Mouse (Mus musculus) MEL-GATA-1-ER (cell line): ENCODE measurements around the gene Rabl3.

Experiments
- DNase-seq: peaks from one replicate; pipeline ENCODE4 v3.0.0-alpha.2; 2012; ENCODE audit warnings: low read depth; ENCODE audit errors: extremely low read depth

Gene Rabl3

GRCm38 (mm10) chr16:37546312-37546711 lies 6.6 kb downstream of the Rabl3 start:
- DNase-seq: no peak

GRCm38 (mm10) chr16:37550266-37550665 lies 10.6 kb downstream of the Rabl3 start:
- DNase-seq: no peak

DNA sequence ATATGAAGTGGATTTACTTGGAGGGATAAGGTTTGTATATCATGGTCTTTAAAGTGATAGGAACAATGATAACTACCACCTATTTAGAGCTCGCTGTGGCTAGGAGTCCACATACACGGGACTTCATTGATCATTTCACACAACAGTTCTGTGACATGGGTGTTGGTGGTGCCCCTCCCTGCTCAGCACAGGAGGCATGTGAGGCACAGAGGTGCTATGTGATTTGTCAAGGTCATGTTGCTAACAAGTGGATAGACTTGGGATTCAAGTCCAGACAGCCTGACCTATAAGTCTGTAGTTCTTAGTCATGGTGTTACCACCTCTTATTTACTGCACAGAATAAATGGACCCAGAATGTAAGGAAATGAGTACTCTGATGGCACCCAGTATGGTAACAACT lies 11.3 kb downstream of the Rabl3 start:
- no peak for DNase-seq

- no peak for DNase-seq
Measured at GRCm38 (mm10) chr16:37552824-37553223, 13.1 kb downstream of the Rabl3 start.

- DNase-seq: no peak
Measured at GRCm38 (mm10) chr16:37562414-37562813, 22.7 kb downstream of the Rabl3 start.

GRCm38 (mm10) chr16:37562961-37563360 lies 23.3 kb downstream of the Rabl3 start:
- DNase-seq: no peak

DNA sequence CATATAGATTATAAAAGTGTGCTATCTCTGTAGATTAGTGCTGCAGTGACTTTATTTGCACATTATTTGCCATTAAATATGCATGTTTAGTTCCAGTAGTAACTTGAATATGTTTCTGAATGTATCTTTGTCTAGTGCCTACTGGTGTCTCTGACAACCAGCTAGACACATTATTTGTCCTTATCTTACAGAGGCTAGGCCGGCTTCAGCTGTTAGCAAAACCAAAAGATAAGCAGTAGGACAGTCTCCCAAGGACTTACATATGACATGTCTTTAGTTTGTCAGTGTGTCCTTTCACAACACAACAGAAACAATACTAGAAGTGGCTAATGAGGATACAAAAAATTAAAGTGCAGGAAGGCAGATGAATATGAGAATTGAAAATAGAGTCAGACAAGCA lies 25.4 kb downstream of the Rabl3 start:
- no peak for DNase-seq

GRCm38 (mm10) chr16:37566107-37566506 lies 26.4 kb downstream of the Rabl3 start:
- DNase-seq: no peak

DNA sequence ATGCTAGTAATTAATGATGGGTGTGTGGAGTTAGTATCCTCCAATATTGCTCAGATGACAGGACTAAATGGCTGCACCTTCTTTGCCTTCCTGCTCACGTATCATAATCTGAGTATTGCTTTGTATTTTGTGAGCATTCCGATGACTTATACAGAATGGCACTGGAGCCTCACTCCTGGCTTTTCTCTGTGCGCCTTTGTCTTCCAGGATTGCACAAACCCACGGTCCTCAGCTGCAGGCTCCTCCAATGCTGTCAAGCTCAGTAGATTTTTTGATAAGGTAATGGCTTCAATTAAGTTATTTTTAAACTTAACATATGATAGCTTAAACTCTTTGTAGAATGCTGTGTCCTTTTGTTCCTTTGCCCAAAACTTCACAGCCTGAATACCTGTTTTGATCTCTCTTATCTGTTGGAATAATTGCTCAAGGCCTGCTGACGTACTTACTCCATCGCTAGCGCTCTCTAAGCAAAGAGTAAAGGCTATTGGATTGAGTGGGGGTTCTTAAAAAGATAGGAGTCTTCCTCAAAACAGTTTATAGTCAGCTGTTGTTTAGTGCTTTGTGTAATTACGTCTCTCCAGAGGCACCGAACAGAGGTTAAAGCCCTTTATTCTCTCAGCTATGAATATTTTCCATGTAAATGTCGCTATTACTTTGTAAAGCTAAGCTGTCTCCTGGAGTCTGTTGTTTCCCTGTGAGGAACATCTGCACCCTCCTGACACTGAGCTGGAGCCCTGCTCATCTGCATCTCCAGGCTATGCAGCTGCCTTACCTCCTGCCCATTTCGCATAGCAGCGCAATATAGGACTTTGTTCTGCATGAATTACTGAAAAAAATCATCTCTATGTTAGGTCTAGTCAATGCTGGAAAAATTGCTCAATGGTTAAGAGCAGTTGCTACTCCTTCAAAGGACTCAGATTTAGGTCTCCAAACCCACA lies 27.7 kb downstream of the Rabl3 start:
- DNase-seq: no peak

DNA sequence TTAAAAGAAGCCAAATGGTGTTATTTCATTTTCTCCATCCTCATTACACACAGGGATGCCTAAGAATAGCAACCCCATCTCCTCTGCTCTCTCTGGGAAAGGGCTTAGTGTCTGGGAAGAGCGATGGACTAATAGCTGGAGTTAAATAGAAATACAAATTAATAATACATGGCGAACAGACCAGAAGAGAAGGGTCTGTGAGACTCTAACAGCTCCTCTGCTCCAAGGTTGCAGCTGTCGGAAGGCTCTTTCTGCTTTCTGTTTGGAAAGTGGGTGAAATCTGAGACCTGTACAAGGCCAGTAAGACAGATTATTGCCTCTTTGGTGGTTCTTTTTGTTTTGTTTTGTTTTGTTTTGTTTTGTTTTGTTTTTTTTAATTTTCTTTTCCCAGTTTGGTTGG lies 31.9 kb downstream of the Rabl3 start:
- no peak for DNase-seq

DNA sequence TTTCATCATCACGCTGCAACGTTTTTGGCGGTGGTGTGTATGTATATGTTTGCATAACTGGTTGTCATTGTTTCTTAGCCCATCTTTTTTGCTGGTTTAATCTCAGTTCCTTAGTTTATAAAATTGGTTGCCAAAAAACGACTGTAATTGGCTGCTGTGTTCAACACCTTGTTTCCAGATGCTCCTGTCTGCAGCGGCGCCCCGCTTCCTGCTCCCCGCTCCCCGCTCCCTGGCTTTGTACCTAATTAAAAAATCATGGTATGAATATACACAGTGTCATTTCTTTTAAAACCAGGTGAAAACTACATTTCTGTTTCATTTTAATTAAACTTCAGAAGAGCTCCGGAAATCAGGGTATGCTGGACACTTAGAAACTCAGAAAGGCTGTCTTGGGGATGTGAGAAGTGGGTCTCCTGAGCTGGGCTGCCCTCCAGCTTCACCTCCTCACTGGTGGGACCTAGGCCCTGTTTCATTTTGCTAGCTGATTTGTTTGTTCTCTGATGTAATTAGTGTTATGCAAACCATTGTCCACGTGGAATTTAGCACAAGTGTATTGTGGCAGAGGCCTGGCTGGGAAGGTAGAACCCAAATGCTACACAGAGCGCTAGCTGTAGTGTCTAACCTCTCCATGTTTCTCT lies 32.6 kb downstream of the Rabl3 start:
- DNase-seq: no peak

GRCm38 (mm10) chr16:37573061-37573460 lies 33.4 kb downstream of the Rabl3 start:
- DNase-seq: no peak

DNA sequence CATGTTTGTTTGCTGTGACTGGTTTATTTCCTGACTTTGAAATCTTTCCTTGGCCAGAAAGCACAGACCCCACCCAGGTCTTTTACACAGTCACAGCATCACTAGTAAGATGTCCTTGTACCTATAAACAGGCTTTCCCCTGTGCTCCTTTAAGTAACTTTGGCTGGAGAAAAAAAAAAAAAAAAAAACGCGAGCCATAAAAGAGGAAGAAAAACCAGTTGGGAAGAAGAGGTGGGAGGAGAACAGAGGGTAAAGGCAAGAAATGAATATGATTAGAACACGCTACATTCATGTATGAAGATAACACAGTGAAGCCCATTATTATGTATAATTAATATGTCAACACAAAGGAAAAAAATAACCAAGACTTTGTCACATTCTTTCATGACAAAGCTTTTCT lies 35.6 kb downstream of the Rabl3 start:
- DNase-seq: no peak

- DNase-seq: no peak
Measured at GRCm38 (mm10) chr16:37579591-37579990, 39.9 kb downstream of the Rabl3 start.

GRCm38 (mm10) chr16:37579994-37580393 lies 40.3 kb downstream of the Rabl3 start, which contains the start of gene Hgd:
TSS of gene Hgd (plus strand) at chr16:37580153.
- no peak for DNase-seq

DNA sequence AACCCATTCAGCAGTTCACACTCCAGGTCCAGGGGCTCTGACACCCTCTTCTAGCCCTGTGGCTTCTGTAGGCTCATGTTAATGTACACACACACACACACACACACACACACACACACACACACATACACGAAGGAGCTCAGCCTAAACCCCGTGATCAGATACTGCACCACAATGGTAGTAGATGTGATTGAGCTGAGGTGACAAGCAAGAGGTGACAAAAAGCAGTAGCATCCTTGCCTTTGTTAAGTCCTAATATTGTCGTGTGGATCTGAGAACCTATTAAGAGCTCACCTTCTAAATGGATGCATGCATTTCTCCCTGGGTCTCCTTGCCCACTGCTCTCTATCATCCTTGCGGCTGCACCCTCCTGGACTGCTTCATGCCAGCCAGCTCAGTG lies 41.0 kb downstream of the Rabl3 start:
- DNase-seq: no peak

DNA sequence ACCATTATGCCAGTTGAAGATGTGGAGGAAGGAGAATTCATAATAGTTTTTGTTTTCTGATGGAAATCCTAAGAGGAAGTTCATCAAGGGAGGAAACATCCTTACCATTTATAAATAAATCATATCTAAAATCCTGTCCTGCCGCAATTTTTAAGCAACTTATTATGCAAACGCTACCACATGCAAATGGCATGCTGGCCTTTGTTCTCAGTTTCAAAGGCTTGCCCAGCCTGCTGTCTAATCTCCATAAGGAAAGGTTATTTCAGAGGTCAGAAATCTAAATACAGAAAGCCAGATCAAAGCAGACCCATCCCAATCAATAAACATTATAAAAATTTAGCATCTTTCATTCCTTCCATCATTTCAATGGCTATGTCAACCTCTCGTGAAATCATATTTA lies 42.2 kb downstream of the Rabl3 start:
- no peak for DNase-seq

- DNase-seq: no peak
Measured at GRCm38 (mm10) chr16:37583306-37583705, 43.6 kb downstream of the Rabl3 start.

- DNase-seq: no peak
Measured at GRCm38 (mm10) chr16:37583801-37584200, 44.1 kb downstream of the Rabl3 start.

GRCm38 (mm10) chr16:37584218-37585035 lies 44.7 kb downstream of the Rabl3 start:
- no peak for DNase-seq

- no peak for DNase-seq
Measured at GRCm38 (mm10) chr16:37585129-37585563, 45.5 kb downstream of the Rabl3 start.

DNA sequence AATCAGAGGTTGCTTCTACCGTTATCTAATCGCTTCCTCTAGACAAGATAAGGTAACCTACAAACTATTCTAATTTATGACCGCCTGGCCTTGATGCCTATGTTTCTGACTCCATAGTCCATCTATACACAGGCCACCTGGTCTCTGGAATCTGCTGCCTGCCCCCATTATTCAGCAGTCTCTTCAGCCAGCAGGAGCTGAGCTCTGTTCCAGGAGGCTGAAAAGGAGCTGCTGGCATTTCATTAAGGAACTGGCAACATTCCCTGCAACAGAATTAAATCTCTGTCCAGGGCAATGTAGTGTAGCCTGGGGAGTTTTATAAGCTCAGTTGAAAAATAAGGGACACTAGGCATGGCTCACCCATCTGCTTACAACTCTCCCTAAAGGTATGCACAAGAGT lies 51.2 kb downstream of the Rabl3 start:
- no peak for DNase-seq
